Mouse (Mus musculus) small intestine, adult 2 months (tissue): ENCODE measurements around the gene Wnt11. TPM values are rescaled to one million over a fixed set of nuclear protein-coding genes. Genes with fewer than 3 reads are reported as not detected.
A peak's percentile ranks its signal among the peaks of the same experiment; 100 is the strongest.

Experiments
- H3K27ac ChIP-seq: fragments of 200-500 bp; 2 replicates; pipeline ENCODE4 v1.5.1; 2012; ENCODE audit warnings: low read depth, low read length, control low read depth, inconsistent platforms; ENCODE audit not compliant: insufficient read depth
- H3K27me3 ChIP-seq: fragments of 200-500 bp; 2 replicates; pipeline ENCODE4 v1.6.1; 2012; ENCODE audit warnings: mild to moderate bottlenecking, moderate library complexity, low read length, inconsistent platforms; ENCODE audit not compliant: control insufficient read depth, insufficient read depth
- H3K36me3 ChIP-seq: fragments of 200-500 bp; 2 replicates; pipeline ENCODE4 v1.6.1; 2012; ENCODE audit warnings: mild to moderate bottlenecking, low read length, control low read depth, inconsistent platforms; ENCODE audit not compliant: control insufficient read depth, insufficient read depth
- H3K4me1 ChIP-seq: fragments of 200-500 bp; 2 replicates; pipeline ENCODE4 v1.6.1; 2012; ENCODE audit warnings: low read length, inconsistent platforms, mixed read lengths; ENCODE audit not compliant: control insufficient read depth, insufficient read depth, insufficient read length
- H3K4me3 ChIP-seq: fragments of 200-500 bp; 2 replicates; pipeline ENCODE4 v1.5.1; 2012; ENCODE audit warnings: low read depth, mild to moderate bottlenecking, control low read depth, inconsistent platforms, low read length, moderate library complexity
- CTCF ChIP-seq: fragments of 200-500 bp; IDR thresholded peaks from 2 replicates; pipeline ENCODE4 v1.5.1; 2012; ENCODE audit warnings: low read depth, mild to moderate bottlenecking, control low read depth, inconsistent platforms, low read length, moderate library complexity, mixed read lengths; ENCODE audit not compliant: insufficient replicate concordance, insufficient read length; ENCODE audit errors: extremely low read depth
- POLR2A ChIP-seq: fragments of 200-500 bp; IDR thresholded peaks from 2 replicates; pipeline ENCODE4 v1.6.1; 2012; ENCODE audit warnings: low read depth, mild to moderate bottlenecking, control low read depth, inconsistent platforms, low read length, moderate library complexity
- WGBS: fragments of 180-500 bp; shearing (Covaris S2); methylation state at CpG from one replicate; pipeline ENCODE4 v1.1.7; 2018; 5-methylcytosine and 5-hydroxymethylcytosine counted together
- polyA plus RNA-seq: library from polyadenylated mRNA; depleted of rRNA; stranded (reverse); fragments of >200 nt; gene quantifications from 2 replicates; pipeline ENCODE4 v1.2.3, GENCODE M21; 2012

Gene Wnt11
- polyA plus RNA-seq, 1 experiment = 2.8 TPM

DNA sequence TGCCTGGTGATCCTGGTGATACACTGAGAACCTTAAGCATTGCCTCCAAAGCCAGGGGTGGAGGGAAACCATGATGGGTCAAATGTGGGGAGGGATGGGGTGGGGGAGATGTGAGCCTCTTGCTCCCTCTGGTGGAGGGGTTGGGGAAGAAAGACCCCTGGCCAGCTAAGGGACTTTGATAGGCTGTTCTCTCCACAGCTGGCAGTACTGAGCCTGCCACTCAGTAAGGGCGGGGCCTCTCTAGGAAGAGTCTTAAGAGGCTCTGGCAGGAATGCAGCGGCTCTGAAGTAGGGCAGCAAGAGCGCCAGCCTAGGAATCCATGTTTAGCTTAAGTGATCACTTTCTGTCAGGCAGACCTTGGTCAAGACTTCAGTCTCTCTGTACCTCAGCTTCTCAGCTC lies 6.9 kb downstream of the Wnt11 start:
- 42% methylated on average over 3 of the region's 3 CpGs for WGBS
- H3K27ac ChIP-seq = no peak overlapping the region
- no peaks in the 10 kb centered on the region for H3K36me3 ChIP-seq
- H3K4me3 ChIP-seq = no peak overlapping the region
- no peak for TF ChIP-seq CTCF
- TF ChIP-seq POLR2A = no peak
- peaks cover 25% of the 10 kb centered on the region for H3K4me1 ChIP-seq
- H3K27me3 ChIP-seq = peaks cover 22% of the 10 kb centered on the region

DNA sequence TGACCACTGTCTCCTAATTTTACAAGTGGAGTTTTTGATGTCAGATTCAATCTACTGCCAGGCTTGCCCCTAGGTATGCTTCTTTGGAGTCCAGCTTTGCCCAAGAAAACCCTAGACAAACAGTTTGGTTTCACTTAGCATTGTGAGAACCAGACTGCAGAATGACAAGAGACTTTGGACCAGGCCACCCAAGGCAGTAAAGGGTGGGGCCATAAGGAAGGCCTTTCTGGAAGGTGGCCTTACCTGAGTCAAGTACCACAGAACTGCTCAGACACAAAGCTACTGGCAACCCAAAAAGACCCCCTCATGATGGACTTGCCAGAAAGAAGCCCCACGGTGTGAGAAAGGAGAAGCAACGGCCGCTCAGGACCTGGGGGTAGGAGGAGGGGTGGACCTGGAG lies 8.1 kb downstream of the Wnt11 start:
- H3K36me3 ChIP-seq = no peaks in the 10 kb centered on the region
- peaks cover 23% of the 10 kb centered on the region for H3K4me1 ChIP-seq
- WGBS = 74% methylated on average over 3 of the region's 3 CpGs
- TF ChIP-seq POLR2A (no peak), CTCF (no peak)
- peaks cover 13% of the 10 kb centered on the region; the same call in 1 of the 2 replicates for H3K27me3 ChIP-seq
- H3K27ac ChIP-seq = no peak overlapping the region
- no peak overlapping the region for H3K4me3 ChIP-seq

DNA sequence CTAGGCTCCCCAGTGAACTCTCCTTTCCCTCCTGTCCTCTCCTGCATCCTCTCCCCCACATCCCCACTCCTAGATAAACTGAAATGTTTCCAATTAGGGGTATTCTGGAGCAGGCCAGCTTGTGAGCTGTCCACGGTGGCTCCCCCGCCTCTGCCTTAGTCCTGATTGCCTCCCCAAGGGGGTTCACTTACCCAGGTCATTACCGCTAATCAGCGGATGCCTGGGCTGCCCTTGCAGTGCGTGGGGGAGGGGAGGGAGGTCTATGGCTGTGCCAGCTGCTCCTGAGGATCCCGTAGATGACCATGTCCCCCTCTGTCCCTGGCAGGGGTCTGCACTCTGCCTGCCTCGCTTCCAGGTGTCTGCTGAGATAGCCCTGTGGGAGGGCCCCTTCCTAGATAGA lies 8.7 kb downstream of the Wnt11 start:
- Histone ChIP-seq H3K4me1 (peaks cover 25% of the 10 kb centered on the region), H3K36me3 (no peaks in the 10 kb centered on the region), H3K27me3 (peaks cover 11% of the 10 kb centered on the region; the same call in 1 of the 2 replicates), H3K27ac (no peak overlapping the region), H3K4me3 (no peak overlapping the region)
- TF ChIP-seq CTCF = no peak
- no peak for TF ChIP-seq POLR2A
- 82% methylated on average over 7 of the region's 7 CpGs for WGBS

DNA sequence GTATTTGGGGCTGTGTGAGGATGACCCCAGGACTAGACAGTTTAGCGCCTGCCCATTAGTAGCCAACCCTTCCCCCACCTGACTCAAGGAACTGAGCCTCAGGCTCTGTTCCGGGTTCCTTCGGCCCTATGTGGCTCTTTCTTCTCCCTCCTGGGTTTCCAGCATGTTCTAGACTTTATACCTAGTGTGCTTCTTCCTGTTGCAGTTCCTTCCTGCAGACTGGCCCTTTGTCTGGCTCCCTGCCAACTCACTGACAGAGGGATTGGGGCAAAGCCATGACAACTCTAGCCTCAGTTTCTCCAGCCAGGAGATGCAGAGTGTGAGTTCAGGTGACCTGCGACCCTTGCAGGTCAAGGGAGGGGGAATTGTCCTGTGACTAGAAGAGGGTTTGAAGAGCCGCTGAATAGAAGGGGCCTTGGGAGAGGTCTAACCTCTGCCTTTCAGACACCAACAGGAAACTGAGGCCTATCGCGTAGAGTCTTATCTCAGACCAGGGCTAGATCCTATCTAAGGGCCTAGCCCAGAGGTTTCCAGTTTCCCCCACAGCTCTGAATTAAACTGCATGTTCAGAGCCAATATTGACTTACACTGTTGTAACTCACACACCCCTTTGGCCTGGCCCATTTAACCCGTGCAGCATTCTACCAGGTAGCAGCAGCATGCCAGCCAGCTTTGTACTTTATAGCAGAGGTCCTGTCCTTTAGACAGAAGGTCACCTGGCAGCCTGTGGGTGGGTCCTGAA lies 14.2 kb downstream of the Wnt11 start:
- Histone ChIP-seq H3K36me3 (no peaks in the 10 kb centered on the region), H3K27ac (peak overlapping the region; percentile 59), H3K27me3 (no peaks in the 10 kb centered on the region), H3K4me1 (peaks cover 19% of the 10 kb centered on the region), H3K4me3 (no peak overlapping the region)
- WGBS = 36% methylated on average over 8 of the region's 8 CpGs
- TF ChIP-seq POLR2A (no peak), CTCF (no peak)

DNA sequence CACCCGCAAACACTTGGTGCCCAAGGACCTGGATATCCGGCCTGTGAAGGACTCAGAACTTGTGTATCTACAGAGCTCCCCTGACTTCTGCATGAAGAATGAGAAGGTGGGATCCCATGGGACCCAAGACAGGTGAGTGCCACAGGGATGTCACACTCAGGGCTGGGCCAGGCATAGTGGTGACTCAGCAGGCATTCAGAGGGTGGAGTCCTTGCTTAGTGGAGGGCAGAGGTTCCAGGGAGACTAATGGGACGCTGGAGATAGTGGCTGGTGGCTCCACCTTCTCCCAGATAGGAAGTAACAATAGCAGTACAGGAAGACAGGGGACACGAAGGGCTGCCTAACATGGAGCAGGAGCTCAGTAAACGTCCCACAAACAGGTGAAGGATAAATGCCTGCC lies 15.5 kb downstream of the Wnt11 start:
- H3K27ac ChIP-seq = no peak overlapping the region; the same call in 1 of the 2 replicates
- TF ChIP-seq CTCF = no peak
- no peak for TF ChIP-seq POLR2A
- H3K27me3 ChIP-seq = no peaks in the 10 kb centered on the region
- no peak overlapping the region for H3K4me3 ChIP-seq
- WGBS = 65% methylated on average over 5 of the region's 5 CpGs
- no peaks in the 10 kb centered on the region for H3K36me3 ChIP-seq
- peaks cover 19% of the 10 kb centered on the region for H3K4me1 ChIP-seq

DNA sequence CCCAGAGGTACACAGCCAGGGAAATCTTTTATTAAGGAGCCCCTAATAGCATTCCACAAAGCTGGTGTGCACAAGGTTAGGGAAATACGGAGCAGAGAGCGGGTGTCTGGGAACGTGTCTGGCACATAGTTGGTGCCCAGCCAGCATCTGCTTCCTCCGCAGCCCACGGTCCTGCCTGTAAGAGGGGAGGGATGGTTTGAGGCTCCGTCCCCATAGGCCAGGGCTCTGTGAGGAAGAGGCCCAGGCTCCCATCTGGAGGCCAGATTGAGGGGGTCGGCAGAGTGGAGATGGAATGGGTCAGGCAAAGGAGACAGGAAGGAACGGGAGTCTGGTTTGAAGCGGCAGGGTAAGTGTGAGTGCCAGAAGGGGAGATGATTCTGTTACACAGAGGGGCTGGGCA lies 16.3 kb downstream of the Wnt11 start:
- Histone ChIP-seq H3K4me3 (no peak overlapping the region), H3K36me3 (no peaks in the 10 kb centered on the region), H3K27me3 (no peaks in the 10 kb centered on the region), H3K27ac (no peak overlapping the region), H3K4me1 (peaks cover 19% of the 10 kb centered on the region)
- no peak for TF ChIP-seq CTCF
- TF ChIP-seq POLR2A = no peak
- WGBS = 77% methylated on average over 9 of the region's 9 CpGs

DNA sequence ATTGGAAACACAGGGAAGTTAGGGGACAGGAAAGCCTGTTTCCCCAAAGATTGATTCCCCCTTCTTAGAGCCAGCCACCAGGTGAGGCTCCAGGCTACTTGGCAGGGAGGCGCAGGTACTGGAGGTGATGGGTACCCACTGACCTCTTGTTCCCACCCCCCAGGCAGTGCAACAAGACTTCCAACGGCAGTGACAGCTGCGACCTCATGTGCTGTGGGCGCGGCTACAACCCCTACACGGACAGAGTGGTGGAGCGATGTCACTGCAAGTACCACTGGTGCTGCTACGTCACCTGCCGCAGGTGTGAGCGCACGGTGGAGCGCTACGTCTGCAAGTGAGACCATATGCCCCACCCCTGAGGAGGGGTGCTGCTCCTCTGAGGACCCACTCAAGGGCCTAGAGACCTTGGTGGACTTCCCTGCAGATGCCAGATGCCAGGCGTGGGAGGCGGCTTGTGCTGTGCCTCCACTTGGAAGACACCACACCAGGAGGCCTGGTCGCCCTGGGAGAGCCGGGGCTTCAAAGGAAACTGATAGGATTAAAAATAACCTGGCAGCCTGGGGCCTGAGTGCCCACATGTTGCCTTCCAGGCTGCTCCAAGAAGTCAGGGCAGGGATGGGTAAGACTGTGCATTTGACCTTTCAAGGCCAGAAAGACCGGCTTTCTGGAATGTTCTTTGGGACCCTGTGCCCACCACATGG lies 18.2 kb downstream of the Wnt11 start:
- Histone ChIP-seq H3K36me3 (no peaks in the 10 kb centered on the region), H3K4me3 (no peak overlapping the region), H3K27me3 (no peaks in the 10 kb centered on the region), H3K4me1 (peaks cover 19% of the 10 kb centered on the region), H3K27ac (no peak overlapping the region)
- no peak for TF ChIP-seq POLR2A
- TF ChIP-seq CTCF = no peak
- 75% methylated on average over 18 of the region's 18 CpGs for WGBS
